Mouse (Mus musculus) lung, postnatal 0 days (tissue): ENCODE measurements around the gene Plekhh2.

Experiments
- CTCF ChIP-seq: IDR thresholded peaks from 2 replicates; pipeline ENCODE4 v1.5.1; 2016; ENCODE audit warnings: antibody characterized with exemption, mild to moderate bottlenecking
- EP300 ChIP-seq: IDR thresholded peaks from 2 replicates; pipeline ENCODE4 v1.6.1; 2016; ENCODE audit warnings: antibody characterized with exemption, mild to moderate bottlenecking, control low read depth

GRCm38 (mm10) chr17:84576621-84577293 lies 65.1 kb downstream of the Plekhh2 start:
- TF ChIP-seq CTCF = no peak
- no peak for TF ChIP-seq EP300
